Mouse (Mus musculus): ENCODE results near the gene Ppme1.

GRCm38 (mm10) chr7:100295745-100296144, 76.4 kb downstream of the Ppme1 start:
- TF ChIP-seq CTCF (conservative IDR thresholded peaks at IDR 0.05; ENCODE audit: low read length) (no peak), POU5F1 (IDR thresholded peaks at IDR 0.05; ENCODE audit: borderline replicate concordance, low read length) (no peak), NANOG (IDR thresholded peaks at IDR 0.05; ENCODE audit: borderline replicate concordance, low read length) (no peak)
